Mouse (Mus musculus) hindbrain, embryonic 11.5 days (tissue): ENCODE data around the gene Dennd1a. TPM values are rescaled to one million over a fixed set of nuclear protein-coding genes. Genes with fewer than 3 reads are reported as not detected.

Source experiments
- ATAC-seq: fragments of 200-750 bp; cut with Nextera tagmentation; 2 replicates; pipeline ENCODE4 v1.8.0; 2017; ENCODE audit warnings: mild to moderate bottlenecking, moderate TSS enrichment, moderate library complexity; ENCODE audit not compliant: low FRiP score
- DNase-seq: peaks from one replicate; pipeline ENCODE4 v3.0.0-alpha.2; 2015; ENCODE audit warnings: low spot score
- H3K27ac ChIP-seq: fragments of 300-500 bp; sonication (generic); 2 replicates; pipeline ENCODE4 v1.5.1; 2014; ENCODE audit warnings: mild to moderate bottlenecking, low read depth, low read length
- H3K27me3 ChIP-seq: fragments of 300-500 bp; sonication (generic); 2 replicates; pipeline ENCODE4 v1.6.1; 2014; ENCODE audit warnings: mild to moderate bottlenecking, low read length, moderate library complexity, mixed read lengths; ENCODE audit not compliant: control insufficient read depth, insufficient read depth
- H3K36me3 ChIP-seq: fragments of 300-500 bp; sonication (generic); 2 replicates; pipeline ENCODE4 v1.6.1; 2014; ENCODE audit warnings: mild to moderate bottlenecking, low read length, moderate library complexity, mixed read lengths; ENCODE audit not compliant: control insufficient read depth, insufficient read depth
- H3K4me1 ChIP-seq: fragments of 300-500 bp; sonication (generic); replicated peaks from 2 replicates; pipeline ENCODE4 v1.6.1; 2014; ENCODE audit warnings: low read length, mixed read lengths; ENCODE audit not compliant: control insufficient read depth, insufficient read depth
- H3K4me2 ChIP-seq: fragments of 300-500 bp; sonication (generic); replicated peaks from 2 replicates; pipeline ENCODE4 v1.6.1; 2014; ENCODE audit warnings: mild to moderate bottlenecking, low read depth, low read length
- H3K4me3 ChIP-seq: fragments of 300-500 bp; sonication (generic); 2 replicates; pipeline ENCODE4 v1.5.1; 2014; ENCODE audit warnings: low read depth, low read length
- H3K9ac ChIP-seq: fragments of 300-500 bp; sonication (generic); 2 replicates; pipeline ENCODE4 v1.6.1; 2014; ENCODE audit warnings: low read depth, low read length
- H3K9me3 ChIP-seq: fragments of 300-500 bp; sonication (generic); 2 replicates; pipeline ENCODE4 v1.6.1; 2016; ENCODE audit warnings: low read length; ENCODE audit not compliant: control insufficient read depth
- WGBS: fragments of 180-500 bp; shearing (Covaris S2); extraction: QIAGEN DNeasy Blood & Tissue Kit; methylation state at CpG from one replicate; pipeline ENCODE4 v1.1.7; 2014; 5-methylcytosine and 5-hydroxymethylcytosine counted together
- polyA plus RNA-seq: library from polyadenylated mRNA; unstranded; fragments of >200 nt; fragmentation: Nextera tagmentation; extraction: Ambion mirVana; gene quantifications from 2 replicates; pipeline ENCODE4 v1.2.1, GENCODE M21; 2014

Dennd1a gene
- polyA plus RNA-seq, 1 experiment from 2014 or later, result 11.3 TPM

- Histone ChIP-seq H3K27me3 (no peaks in the 10 kb centered on the region; the same call in 1 of the 2 replicates), H3K4me2 (peak overlapping the region; percentile 56), H3K27ac (peak overlapping the region; percentile 80), H3K9me3 (no peaks in the 10 kb centered on the region), H3K9ac (no peak overlapping the region; the same call in 1 of the 2 replicates), H3K4me1 (peaks cover 19% of the 10 kb centered on the region), H3K36me3 (no peaks in the 10 kb centered on the region), H3K4me3 (peak overlapping the region; percentile 20; the same call in 1 of the 2 replicates)
- peak; percentile 88 for ATAC-seq
- 15% methylated on average over 10 of the region's 10 CpGs for WGBS
- peak; percentile 80 for DNase-seq
These were observed 509.1 kb downstream of the Dennd1a start for GRCm38 (mm10) chr2:37777958-37778720.

- peaks cover 18% of the 10 kb centered on the region for H3K4me1 ChIP-seq
- H3K27me3 ChIP-seq, result no peaks in the 10 kb centered on the region; the same call in 1 of the 2 replicates
- peak overlapping the region; percentile 56 for H3K4me2 ChIP-seq
- H3K4me3 ChIP-seq, result peak overlapping the region; percentile 46
- no peaks in the 10 kb centered on the region for H3K9me3 ChIP-seq
- WGBS, result 6% methylated on average over 20 of the region's 20 CpGs
- ATAC-seq (no peak), DNase-seq (peak; percentile 53)
- peak overlapping the region; percentile 62 for H3K9ac ChIP-seq
- peak overlapping the region; percentile 68 for H3K27ac ChIP-seq
- no peaks in the 10 kb centered on the region for H3K36me3 ChIP-seq
These were observed 510.4 kb downstream of the Dennd1a start for GRCm38 (mm10) chr2:37776611-37777411.

GRCm38 (mm10) chr2:37776016-37776415, 511.2 kb downstream of the Dennd1a start, which contains the start of gene Crb2:
TSS of gene Crb2 (plus strand) at chr2:37776249.
- peak; percentile 75 for DNase-seq
- H3K4me1 ChIP-seq, result peaks cover 16% of the 10 kb centered on the region
- peak; percentile 47 for ATAC-seq

GRCm38 (mm10) chr2:37774571-37774970, 512.6 kb downstream of the Dennd1a start:
- H3K4me3 ChIP-seq, result no peak overlapping the region
- H3K4me2 ChIP-seq, result no peak overlapping the region
- WGBS, result 12% methylated on average over 5 of the region's 5 CpGs
- H3K9ac ChIP-seq, result no peak overlapping the region
- H3K27ac ChIP-seq, result no peak overlapping the region
- DNase-seq, result peak; percentile 85
- H3K36me3 ChIP-seq, result no peaks in the 10 kb centered on the region
- H3K9me3 ChIP-seq, result no peaks in the 10 kb centered on the region
- peaks cover 4% of the 10 kb centered on the region for H3K4me1 ChIP-seq
- H3K27me3 ChIP-seq, result no peaks in the 10 kb centered on the region
- ATAC-seq, result no peak

More at GRCm38 (mm10) chr2:37776016-37776415, 511.2 kb downstream of the Dennd1a start, which contains the start of gene Crb2:
- 0% methylated on average over 15 of the region's 18 CpGs for WGBS
- Histone ChIP-seq H3K27me3 (no peaks in the 10 kb centered on the region; the same call in 1 of the 2 replicates), H3K4me3 (peak within 1 kb of the TSS; percentile 46), H3K9me3 (no peaks in the 10 kb centered on the region), H3K27ac (peak within 1 kb of the TSS; percentile 68), H3K4me2 (peak within 1 kb of the TSS; percentile 56), H3K36me3 (no peaks in the 10 kb centered on the region), H3K9ac (peak within 1 kb of the TSS; percentile 62)

GRCm38 (mm10) chr2:37771618-37772285, 515.4 kb downstream of the Dennd1a start:
- under 1% methylated on average over 18 of the region's 18 CpGs for whole genome bisulfite sequencing
- peak overlapping the region; percentile 24 for H3K4me3 ChIP-seq
- peaks cover 2% of the 10 kb centered on the region for H3K4me1 ChIP-seq
- peak overlapping the region; percentile 42 for H3K4me2 ChIP-seq
- no peak overlapping the region for H3K27ac ChIP-seq
- ATAC-seq (peak; percentile 57), DNase-seq (peak; percentile 92)
- no peaks in the 10 kb centered on the region for H3K9me3 ChIP-seq
- H3K36me3 ChIP-seq, result no peaks in the 10 kb centered on the region
- H3K9ac ChIP-seq, result peak overlapping the region; percentile 37
- no peaks in the 10 kb centered on the region for H3K27me3 ChIP-seq

- no peaks in the 10 kb centered on the region; the same call in 1 of the 2 replicates for H3K4me1 ChIP-seq
- no peak overlapping the region for H3K9ac ChIP-seq
- no peaks in the 10 kb centered on the region for H3K9me3 ChIP-seq
- no peak overlapping the region for H3K4me2 ChIP-seq
- no peaks in the 10 kb centered on the region; the same call in 1 of the 2 replicates for H3K27me3 ChIP-seq
- no peak overlapping the region for H3K27ac ChIP-seq
- H3K36me3 ChIP-seq, result no peaks in the 10 kb centered on the region
- no peak for DNase-seq
- H3K4me3 ChIP-seq, result no peak overlapping the region
- WGBS, result 91% methylated on average over 8 of the region's 8 CpGs
- no peak for ATAC-seq
These were observed 517.4 kb downstream of the Dennd1a start for GRCm38 (mm10) chr2:37769793-37770192.

GRCm38 (mm10) chr2:37768903-37769302, 518.3 kb downstream of the Dennd1a start:
- ATAC-seq (no peak), DNase-seq (no peak)
- H3K9ac ChIP-seq, result no peak overlapping the region
- 67% methylated on average over 2 of the region's 2 CpGs for WGBS
- H3K27me3 ChIP-seq, result no peaks in the 10 kb centered on the region; the same call in 1 of the 2 replicates
- H3K27ac ChIP-seq, result no peak overlapping the region
- no peaks in the 10 kb centered on the region; the same call in 1 of the 2 replicates for H3K4me1 ChIP-seq
- H3K4me2 ChIP-seq, result no peak overlapping the region
- H3K4me3 ChIP-seq, result no peak overlapping the region
- H3K9me3 ChIP-seq, result no peaks in the 10 kb centered on the region
- no peaks in the 10 kb centered on the region for H3K36me3 ChIP-seq

GRCm38 (mm10) chr2:37767739-37768138, 519.5 kb downstream of the Dennd1a start:
- Histone ChIP-seq H3K9me3 (no peaks in the 10 kb centered on the region), H3K27me3 (no peaks in the 10 kb centered on the region; the same call in 1 of the 2 replicates), H3K27ac (no peak overlapping the region), H3K4me3 (no peak overlapping the region), H3K9ac (no peak overlapping the region), H3K36me3 (no peaks in the 10 kb centered on the region), H3K4me1 (no peaks in the 10 kb centered on the region; the same call in 1 of the 2 replicates), H3K4me2 (no peak overlapping the region)
- 44% methylated on average over 3 of the region's 3 CpGs for WGBS
- ATAC-seq (no peak), DNase-seq (no peak)
